Mouse (Mus musculus) ES-Bruce4 (cell line): ENCODE results near the gene Lrcol1. TPM values are rescaled to one million over a fixed set of nuclear protein-coding genes. Genes with fewer than 3 reads are reported as not detected.

ENCODE experiments used
- H3K27ac ChIP-seq: 2 replicates; pipeline ENCODE4 v1.5.1; 2012; ENCODE audit warnings: low read length, inconsistent platforms; ENCODE audit not compliant: insufficient read depth
- H3K27me3 ChIP-seq: 2 replicates; pipeline ENCODE4 v1.6.1; 2012; ENCODE audit warnings: mild to moderate bottlenecking, low read length, inconsistent platforms; ENCODE audit not compliant: control insufficient read depth, poor library complexity, insufficient read depth, severe bottlenecking
- H3K36me3 ChIP-seq: 2 replicates; pipeline ENCODE4 v1.6.1; 2012; ENCODE audit warnings: inconsistent platforms, mild to moderate bottlenecking, low read length, moderate library complexity; ENCODE audit not compliant: control insufficient read depth, poor library complexity, insufficient read depth, severe bottlenecking
- H3K4me1 ChIP-seq: one replicate; pipeline ENCODE4 v1.8.1; 2011; ENCODE audit warnings: low read length; ENCODE audit not compliant: control insufficient read depth, insufficient read depth
- H3K4me3 ChIP-seq: 2 replicates; pipeline ENCODE4 v1.5.1; 2011; ENCODE audit warnings: low read depth, mild to moderate bottlenecking, low read length
- H3K9ac ChIP-seq: 2 replicates; pipeline ENCODE4 v1.6.1; 2012; ENCODE audit warnings: low read depth, mild to moderate bottlenecking, inconsistent platforms; ENCODE audit not compliant: poor library complexity, severe bottlenecking
- H3K9me3 ChIP-seq: replicated peaks from 2 replicates; pipeline ENCODE4 v1.6.1; 2012; ENCODE audit warnings: mild to moderate bottlenecking, low read length, inconsistent platforms; ENCODE audit not compliant: control insufficient read depth, poor library complexity, insufficient read depth, severe bottlenecking
- CTCF ChIP-seq: IDR thresholded peaks from one replicate; pipeline ENCODE4 v1.8.1; 2011; ENCODE audit warnings: low read depth, low read length
- EP300 ChIP-seq: IDR thresholded peaks from 2 replicates; pipeline ENCODE4 v1.6.1; 2011; ENCODE audit warnings: low read depth, low read length; ENCODE audit not compliant: insufficient read depth
- POLR2A ChIP-seq: IDR thresholded peaks from one replicate; pipeline ENCODE4 v1.8.1; 2011; ENCODE audit warnings: low read length; ENCODE audit not compliant: insufficient read depth
- polyA plus RNA-seq: library from polyadenylated mRNA; stranded (reverse); fragments of >200 nt; gene quantifications from 2 replicates; pipeline ENCODE4 v1.2.4, GENCODE M21; 2011; ENCODE audit warnings: low read depth; ENCODE audit not compliant: missing spikeins, insufficient read depth, insufficient read length

The Lrcol1 gene
- polyA plus RNA-seq, 1 experiment: not detected

- H3K9me3 ChIP-seq: no peaks in the 10 kb centered on the region
- TF ChIP-seq CTCF (no peak), EP300 (no peak), POLR2A (no peak)
- no peak overlapping the region for H3K27ac ChIP-seq
- H3K9ac ChIP-seq: no peak overlapping the region
- no peaks in the 10 kb centered on the region for H3K4me1 ChIP-seq
- no peaks in the 10 kb centered on the region for H3K36me3 ChIP-seq
- H3K4me3 ChIP-seq: no peak overlapping the region
- H3K27me3 ChIP-seq: no peaks in the 10 kb centered on the region
These were observed 48.2 kb downstream of the Lrcol1 start for GRCm38 (mm10) chr5:110392727-110393126.

GRCm38 (mm10) chr5:110395006-110395661, 50.6 kb downstream of the Lrcol1 start:
- no peak overlapping the region for H3K9ac ChIP-seq
- no peak overlapping the region for H3K4me3 ChIP-seq
- no peak overlapping the region for H3K27ac ChIP-seq
- no peaks in the 10 kb centered on the region for H3K27me3 ChIP-seq
- H3K9me3 ChIP-seq: no peaks in the 10 kb centered on the region
- no peak for TF ChIP-seq EP300
- TF ChIP-seq POLR2A: no peak
- no peak for TF ChIP-seq CTCF
- no peaks in the 10 kb centered on the region for H3K36me3 ChIP-seq
- no peaks in the 10 kb centered on the region for H3K4me1 ChIP-seq

- Histone ChIP-seq H3K9me3 (no peaks in the 10 kb centered on the region), H3K4me3 (no peak overlapping the region), H3K27me3 (no peaks in the 10 kb centered on the region), H3K27ac (no peak overlapping the region), H3K36me3 (no peaks in the 10 kb centered on the region), H3K9ac (no peak overlapping the region), H3K4me1 (no peaks in the 10 kb centered on the region)
- no peak for TF ChIP-seq CTCF
- no peak for TF ChIP-seq EP300
- TF ChIP-seq POLR2A: no peak
These were observed 56.6 kb downstream of the Lrcol1 start for GRCm38 (mm10) chr5:110401101-110401500.

- no peaks in the 10 kb centered on the region for H3K27me3 ChIP-seq
- no peak overlapping the region for H3K4me3 ChIP-seq
- no peak overlapping the region for H3K27ac ChIP-seq
- no peaks in the 10 kb centered on the region for H3K36me3 ChIP-seq
- H3K9ac ChIP-seq: no peak overlapping the region
- no peaks in the 10 kb centered on the region for H3K9me3 ChIP-seq
- no peak for TF ChIP-seq EP300
- TF ChIP-seq POLR2A: no peak
- no peak for TF ChIP-seq CTCF
- peaks cover 7% of the 10 kb centered on the region for H3K4me1 ChIP-seq
These were observed 58.0 kb downstream of the Lrcol1 start for GRCm38 (mm10) chr5:110402557-110402956.

GRCm38 (mm10) chr5:110403931-110404330, 59.4 kb downstream of the Lrcol1 start:
- Histone ChIP-seq H3K4me1 (peaks cover 7% of the 10 kb centered on the region), H3K27me3 (no peaks in the 10 kb centered on the region), H3K36me3 (no peaks in the 10 kb centered on the region), H3K4me3 (no peak overlapping the region), H3K9ac (no peak overlapping the region), H3K9me3 (no peaks in the 10 kb centered on the region), H3K27ac (no peak overlapping the region)
- TF ChIP-seq EP300: no peak
- no peak for TF ChIP-seq POLR2A
- no peak for TF ChIP-seq CTCF

Other genes starting within 250 kb of the Lrcol1 start
- 2.9 and 6.4 TPM in 2 replicates for gene Plcxd1, start 244.8 kb upstream of the Lrcol1 start, polyA plus RNA-seq
- 29.7 and 38.7 TPM in 2 replicates for gene Gtpbp6, start 236.5 kb upstream of the Lrcol1 start, polyA plus RNA-seq
- gene Zfp605, start 234.6 kb upstream of the Lrcol1 start, polyA plus RNA-seq: 8.5 and 9.8 TPM in 2 replicates
- 62.5 and 63.6 TPM in 2 replicates for gene Chfr, start 208.9 kb upstream of the Lrcol1 start, polyA plus RNA-seq
- 22.7 and 27.7 TPM in 2 replicates for gene Golga3, start 168.0 kb upstream of the Lrcol1 start, polyA plus RNA-seq
- 52.3 and 58.4 TPM in 2 replicates for gene Ankle2, start 113.7 kb upstream of the Lrcol1 start, polyA plus RNA-seq
- gene Pgam5, start 74.8 kb upstream of the Lrcol1 start, polyA plus RNA-seq: 63.4 and 66.7 TPM in 2 replicates
- 10.5 and 14.5 TPM in 2 replicates for gene Pxmp2, start 58.5 kb upstream of the Lrcol1 start, polyA plus RNA-seq
- 80.9 and 81.8 TPM in 2 replicates for gene Pole, start 58.4 kb upstream of the Lrcol1 start, polyA plus RNA-seq
- 0.58 and 1.2 TPM in 2 replicates for gene P2rx2, start 1.5 kb upstream of the Lrcol1 start, polyA plus RNA-seq
- 51.7 and 65.7 TPM in 2 replicates for gene Fbrsl1, start 103.8 kb downstream of the Lrcol1 start, polyA plus RNA-seq
- 0.69 and 1.1 TPM in 2 replicates for gene Galnt9, start 199.6 kb downstream of the Lrcol1 start, polyA plus RNA-seq